Mouse (Mus musculus) effector memory CD4-positive, alpha-beta T cell, adult 7 months (primary cell): ENCODE measurements around the gene Ppy. TPM values are rescaled to one million over a fixed set of nuclear protein-coding genes. Genes with fewer than 3 reads are reported as not detected.

Experiments
- polyA plus RNA-seq: library from polyadenylated mRNA; unstranded; fragments of 100-300 nt; shearing (Covaris generic); gene quantifications from one replicate; pipeline ENCODE4 v1.2.1, GENCODE M21; 2017

Ppy gene
- polyA plus RNA-seq = not detected

GRCm38 (mm10) chr11:102101219-102101618 lies at the start of gene Ppy:
Gene Ppy, minus strand, starts transcription at chr11:102101319.

GRCm38 (mm10) chr11:102145471-102146001 lies 44.4 kb upstream of the Ppy start, which contains the start of gene Nags:
Gene Nags, plus strand, starts transcription at chr11:102145513.

GRCm38 (mm10) chr11:102107732-102108131 lies 6.6 kb upstream of the Ppy start, which contains the start of gene Pyy:
Gene Pyy, minus strand, starts transcription at chr11:102107832.

GRCm38 (mm10) chr11:102087931-102088898 lies 12.9 kb downstream of the Ppy start, which contains the start of gene Mpp2:
Gene Mpp2, minus strand, starts transcription at chr11:102088515.

Other genes with a start within 250 kb of the Ppy start
- gene Meox1, start 206.9 kb downstream of the Ppy start, polyA plus RNA-seq = not detected
- not detected for gene Sost, start 134.3 kb downstream of the Ppy start, polyA plus RNA-seq
- gene Cfap97d1, start 117.0 kb downstream of the Ppy start, polyA plus RNA-seq = not detected
- gene Dusp3, start 114.3 kb downstream of the Ppy start, polyA plus RNA-seq = 2.1 TPM
- gene Mpp3, start 72.9 kb downstream of the Ppy start, polyA plus RNA-seq = 0.50 TPM
- 0.21 TPM for gene Cd300lg, start 59.8 kb downstream of the Ppy start, polyA plus RNA-seq
- gene Mpp2, start 12.8 kb downstream of the Ppy start, polyA plus RNA-seq = 4.1 TPM
- gene Pyy, start 6.5 kb upstream of the Ppy start, polyA plus RNA-seq = not detected
- 0.37 TPM for gene Nags, start 44.2 kb upstream of the Ppy start, polyA plus RNA-seq
- 4.5 TPM for gene Tmem101, start 55.1 kb upstream of the Ppy start, polyA plus RNA-seq
- gene Lsm12, start 84.0 kb upstream of the Ppy start, polyA plus RNA-seq = 79.8 TPM
- gene G6pc3, start 88.3 kb upstream of the Ppy start, polyA plus RNA-seq = 20.7 TPM
- gene Hdac5, start 128.8 kb upstream of the Ppy start, polyA plus RNA-seq = 46.5 TPM
- gene BC030867, start 147.6 kb upstream of the Ppy start, polyA plus RNA-seq = 0.33 TPM
- gene Asb16, start 167.4 kb upstream of the Ppy start, polyA plus RNA-seq = not detected
- 42.8 TPM for gene Tmub2, start 183.6 kb upstream of the Ppy start, polyA plus RNA-seq
- gene Atxn7l3, start 195.3 kb upstream of the Ppy start, polyA plus RNA-seq = 15.0 TPM
- gene Ubtf, start 218.4 kb upstream of the Ppy start, polyA plus RNA-seq = 113 TPM